Mouse (Mus musculus) retina, embryonic 14.5 days (tissue): ENCODE measurements around the gene Prdm1.

ENCODE experiments used
- DNase-seq: peaks from one replicate; pipeline ENCODE4 v3.0.0-alpha.2; 2015; ENCODE audit warnings: low spot score

Prdm1 gene

GRCm38 (mm10) chr10:44492815-44493525 lies 35.3 kb downstream of the Prdm1 start:
- peak; percentile 93 for DNase-seq

- DNase-seq = no peak
Observed at GRCm38 (mm10) chr10:44490899-44491422, 37.3 kb downstream of the Prdm1 start.

GRCm38 (mm10) chr10:44487132-44487531 lies 41.2 kb downstream of the Prdm1 start:
- no peak for DNase-seq

- no peak for DNase-seq
Observed at GRCm38 (mm10) chr10:44484077-44484476, 44.2 kb downstream of the Prdm1 start.

GRCm38 (mm10) chr10:44483116-44483515 lies 45.2 kb downstream of the Prdm1 start:
- DNase-seq = no peak

GRCm38 (mm10) chr10:44481379-44481778 lies 46.9 kb downstream of the Prdm1 start:
- DNase-seq = no peak

GRCm38 (mm10) chr10:44479286-44479685 lies 49.0 kb downstream of the Prdm1 start:
- DNase-seq = no peak

GRCm38 (mm10) chr10:44478091-44478490 lies 50.2 kb downstream of the Prdm1 start:
- peak; percentile 21 for DNase-seq

- peak; percentile 52 for DNase-seq
Observed at GRCm38 (mm10) chr10:44477240-44477639, 51.1 kb downstream of the Prdm1 start.

GRCm38 (mm10) chr10:44476523-44476922 lies 51.8 kb downstream of the Prdm1 start:
- peak; percentile 63 for DNase-seq

GRCm38 (mm10) chr10:44475376-44475775 lies 52.9 kb downstream of the Prdm1 start:
- DNase-seq = no peak

GRCm38 (mm10) chr10:44474256-44474655 lies 54.0 kb downstream of the Prdm1 start:
- peak; percentile 54 for DNase-seq

- peak; percentile 69 for DNase-seq
Observed at GRCm38 (mm10) chr10:44465618-44466017, 62.7 kb downstream of the Prdm1 start.

GRCm38 (mm10) chr10:44464563-44464962 lies 63.7 kb downstream of the Prdm1 start:
- DNase-seq = peak; percentile 63

GRCm38 (mm10) chr10:44463856-44464255 lies 64.4 kb downstream of the Prdm1 start:
- DNase-seq = no peak

GRCm38 (mm10) chr10:44462351-44462750 lies 66.0 kb downstream of the Prdm1 start:
- no peak for DNase-seq

GRCm38 (mm10) chr10:44461063-44461462 lies 67.2 kb downstream of the Prdm1 start:
- no peak for DNase-seq

GRCm38 (mm10) chr10:44460095-44460810 lies 68.0 kb downstream of the Prdm1 start:
- DNase-seq = peak; percentile 80

GRCm38 (mm10) chr10:44459321-44460000 lies 68.8 kb downstream of the Prdm1 start:
- DNase-seq = peak; percentile 63

- peak; percentile 78 for DNase-seq
Observed at GRCm38 (mm10) chr10:44458534-44459315, 69.6 kb downstream of the Prdm1 start.

- DNase-seq = peak; percentile 32
Observed at GRCm38 (mm10) chr10:44457791-44458533, 70.3 kb downstream of the Prdm1 start.
